Mouse (Mus musculus) bone marrow macrophage, adult 2 months (primary cell): ENCODE data around the gene Fbxo21.

ENCODE experiments used
- CTCF ChIP-seq: IDR thresholded peaks from 2 replicates; pipeline ENCODE4 v1.5.1; 2012; ENCODE audit warnings: low read depth, mild to moderate bottlenecking, low read length, moderate library complexity
- POLR2A ChIP-seq: IDR thresholded peaks from 2 replicates; pipeline ENCODE4 v1.6.1; 2012; ENCODE audit warnings: mild to moderate bottlenecking, low read depth, low read length, borderline replicate concordance

DNA sequence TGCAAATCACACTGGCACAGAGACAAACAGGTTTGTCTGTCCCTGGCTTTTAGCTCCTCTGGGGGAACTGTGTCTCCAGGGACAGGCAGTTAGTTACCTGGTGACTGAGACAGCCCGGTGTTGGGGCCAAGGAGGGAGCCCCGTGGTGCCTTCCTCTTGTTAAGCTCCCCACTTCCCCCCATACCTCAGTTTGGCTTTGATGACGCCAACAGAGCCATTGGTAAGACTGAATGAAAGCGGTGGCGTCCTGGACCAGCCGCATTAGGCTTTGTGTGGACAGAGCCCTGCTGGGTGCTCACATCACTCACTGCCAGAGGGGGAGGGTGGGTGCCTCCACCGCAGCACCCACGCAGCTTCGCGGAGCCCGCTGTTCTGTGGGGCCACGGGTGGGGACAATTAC is 49.4 kb downstream of the Fbxo21 start:
- TF ChIP-seq CTCF: no peak
- no peak for TF ChIP-seq POLR2A
